9 mouse cellular contexts compared by ENCODE assay signal in the genomic region with DNA sequence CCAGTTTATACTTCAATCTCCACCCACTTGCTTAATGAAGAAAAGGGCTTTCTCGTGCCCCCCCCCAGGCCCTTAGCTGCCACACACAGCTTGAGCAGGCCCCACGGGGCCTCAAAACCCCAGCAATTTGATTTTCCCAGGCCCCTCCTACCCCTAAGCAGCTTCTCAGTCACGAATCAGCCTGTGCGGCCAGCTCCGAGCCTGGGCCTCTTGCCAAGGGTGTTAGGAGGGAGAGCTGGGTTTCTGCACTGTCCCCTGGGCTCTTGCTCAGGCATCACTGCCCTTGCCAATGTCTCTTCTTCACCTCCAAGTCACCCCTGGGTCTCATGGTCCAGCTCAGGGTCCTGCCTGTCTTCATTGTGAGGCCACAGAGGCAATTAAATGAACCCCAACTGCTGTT. TPM values are rescaled to one million over a fixed set of nuclear protein-coding genes. Genes with fewer than 3 reads are reported as not detected.
DNase-seq lines count a peak whose midpoint lies in the region; ATAC-seq and TF ChIP-seq lines count a peak whose summit lies in the region.
"Had no signal": no experiment of that assay in that cellular context is flagged by ENCODE, and none has a peak within 500 bp of the region (broad histone marks: within the 10 kb centered on the region; RNA-seq: fewer than 3 reads in every experiment).

No protein-coding gene starts in this region.

- H3K27me3 ChIP-seq in kidney, embryonic 15.5 days = no peaks in the 10 kb centered on the region
- H3K27me3 ChIP-seq in embryonic facial prominence, embryonic 15.5 days = no peaks in the 10 kb centered on the region
- no peaks in the 10 kb centered on the region for H3K27me3 ChIP-seq in hindbrain, embryonic 16.5 days (replicated peaks; ENCODE audit: control insufficient read depth, insufficient read depth, low read length)
- H3K27me3 ChIP-seq in midbrain, postnatal 0 days (ENCODE audit: insufficient read depth, low read length) = no peaks in the 10 kb centered on the region

- TF ChIP-seq CTCF in midbrain, postnatal 0 days (IDR thresholded peaks at IDR 0.05) = no peak

- H3K4me2 ChIP-seq in kidney, embryonic 15.5 days = no peak overlapping the region
- H3K4me2 ChIP-seq in embryonic facial prominence, embryonic 15.5 days (replicated peaks) = no peak overlapping the region
- H3K4me2 ChIP-seq in hindbrain, embryonic 16.5 days (ENCODE audit: low read length) = no peak overlapping the region
- no peak overlapping the region for H3K4me2 ChIP-seq in midbrain, postnatal 0 days (ENCODE audit: low read depth, low read length, poor library complexity, severe bottlenecking)

- ATAC-seq in kidney, embryonic 15.5 days (replicated peaks; ENCODE audit: low FRiP score) = no peak; the same call in 1 of the 2 replicates
- ATAC-seq in embryonic facial prominence, embryonic 15.5 days (ENCODE audit: insufficient number of reproducible peaks, low FRiP score, low TSS enrichment, low read depth) = peak; percentile 54
- peak; percentile 76 for ATAC-seq in hindbrain, embryonic 16.5 days
- ATAC-seq in midbrain, postnatal 0 days (ENCODE audit: low FRiP score) = no peak; the same call in 1 of the 2 replicates
- no peak for ATAC-seq in megakaryocyte, adult 5-6 weeks (ENCODE audit: poor library complexity, severe bottlenecking)

- H3K27ac ChIP-seq in kidney, embryonic 15.5 days = peak overlapping the region; percentile 0; the same call in 1 of the 2 replicates
- peak overlapping the region; percentile 68 for H3K27ac ChIP-seq in embryonic facial prominence, embryonic 15.5 days (replicated peaks)
- H3K27ac ChIP-seq in hindbrain, embryonic 16.5 days (ENCODE audit: low read depth, low read length) = no peak overlapping the region; the same call in 1 of the 2 replicates
- no peak overlapping the region for H3K27ac ChIP-seq in midbrain, postnatal 0 days (ENCODE audit: low read depth, low read length)

- H3K9ac ChIP-seq in kidney, embryonic 15.5 days = no peak overlapping the region
- H3K9ac ChIP-seq in embryonic facial prominence, embryonic 15.5 days = no peak overlapping the region
- no peak overlapping the region for H3K9ac ChIP-seq in hindbrain, embryonic 16.5 days (ENCODE audit: low read depth, low read length)
- H3K9ac ChIP-seq in midbrain, postnatal 0 days (replicated peaks; ENCODE audit: low read length, poor library complexity, severe bottlenecking) = no peak overlapping the region

- 44% methylated on average over 5 of the region's 5 CpGs for WGBS in kidney, embryonic 15.5 days
- WGBS in embryonic facial prominence, embryonic 15.5 days = 7% methylated on average over 5 of the region's 5 CpGs
- WGBS in hindbrain, embryonic 16.5 days = 27% methylated on average over 5 of the region's 5 CpGs
- WGBS in midbrain, postnatal 0 days = 33% methylated on average over 5 of the region's 5 CpGs

- no peak overlapping the region for H3K4me3 ChIP-seq in kidney, embryonic 15.5 days (replicated peaks)
- no peak overlapping the region for H3K4me3 ChIP-seq in embryonic facial prominence, embryonic 15.5 days (replicated peaks)
- H3K4me3 ChIP-seq in hindbrain, embryonic 16.5 days (ENCODE audit: low read length) = no peak overlapping the region
- H3K4me3 ChIP-seq in midbrain, postnatal 0 days (ENCODE audit: low read depth, low read length) = no peak overlapping the region

- peaks cover 14% of the 10 kb centered on the region for H3K4me1 ChIP-seq in kidney, embryonic 15.5 days
- peaks cover 40% of the 10 kb centered on the region for H3K4me1 ChIP-seq in embryonic facial prominence, embryonic 15.5 days
- H3K4me1 ChIP-seq in hindbrain, embryonic 16.5 days (ENCODE audit: control insufficient read depth, insufficient read depth, low read depth, low read length) = peaks cover 6% of the 10 kb centered on the region; the same call in 1 of the 2 replicates
- H3K4me1 ChIP-seq in midbrain, postnatal 0 days (ENCODE audit: insufficient read depth, low read length) = no peaks in the 10 kb centered on the region

- H3K36me3 ChIP-seq in kidney, embryonic 15.5 days = no peaks in the 10 kb centered on the region
- no peaks in the 10 kb centered on the region for H3K36me3 ChIP-seq in embryonic facial prominence, embryonic 15.5 days
- no peaks in the 10 kb centered on the region for H3K36me3 ChIP-seq in hindbrain, embryonic 16.5 days (ENCODE audit: control insufficient read depth, insufficient read depth, low read length)
- H3K36me3 ChIP-seq in midbrain, postnatal 0 days (ENCODE audit: insufficient read depth, low read length) = no peaks in the 10 kb centered on the region
- H3K36me3 ChIP-seq: G1E had no signal

- no peaks in the 10 kb centered on the region for H3K9me3 ChIP-seq in kidney, embryonic 15.5 days (replicated peaks)
- H3K9me3 ChIP-seq in embryonic facial prominence, embryonic 15.5 days (replicated peaks) = no peaks in the 10 kb centered on the region
- H3K9me3 ChIP-seq in hindbrain, embryonic 16.5 days (ENCODE audit: control insufficient read depth, low read length) = no peaks in the 10 kb centered on the region
- no peaks in the 10 kb centered on the region for H3K9me3 ChIP-seq in midbrain, postnatal 0 days (ENCODE audit: low read length)
- H3K9me3 ChIP-seq: G1E had no signal

- DNase-seq in kidney, adult 18-20 months = no peak
- DNase-seq in adrenal gland, adult 8-10 months = peak; percentile 42
- peak; percentile 68 for DNase-seq in midbrain, postnatal 0 days (ENCODE audit: low spot score)
- no peak for DNase-seq in thymus, postnatal 36 days

RNA-seq across cellular contexts. Expression of a gene that starts 33.1 kb away (rescaled TPM):
- 5.4 and 6.2 TPM in 2 replicates for polyA plus RNA-seq in kidney, embryonic 15.5 days (2015; fragmentation: Nextera tagmentation; extraction: Ambion mirVana)
- 100 to 1,000 TPM; 305 to 438 (median 384) TPM for total RNA-seq in adrenal gland, adult 8-10 months (2022)
- 12.5 and 14.0 TPM in 2 replicates for polyA plus RNA-seq in embryonic facial prominence, embryonic 15.5 days (2015; fragmentation: Nextera tagmentation; extraction: Ambion mirVana)
- 0.70 and 0.85 TPM in 2 replicates for polyA plus RNA-seq in hindbrain, embryonic 16.5 days (2015; fragmentation: Nextera tagmentation; extraction: Ambion mirVana)
- total RNA-seq in midbrain, postnatal 0 days (2014; rRNA removed) = 5.5 and 6.4 TPM in 2 replicates
- polyA plus RNA-seq in midbrain, postnatal 0 days (2015; fragmentation: Nextera tagmentation; extraction: Ambion mirVana) = 0.52 and 0.58 TPM in 2 replicates
- total RNA-seq in megakaryocyte, adult 5-6 weeks (2015) = 126 and 128 TPM in 2 replicates
- 66.3 and 84.1 TPM in 2 replicates for total RNA-seq in megakaryocyte, adult 5-6 weeks (2017)

Comparison
In these comparisons a context has a peak if more than half of its experiments do, and no peak if none do; other contexts are left out.
1. ATAC-seq: peak in embryonic facial prominence, embryonic 15.5 days (single experiment) and hindbrain, embryonic 16.5 days (single experiment); none in kidney, embryonic 15.5 days (single experiment), midbrain, postnatal 0 days (single experiment) and megakaryocyte, adult 5-6 weeks (single experiment).
2. H3K27ac ChIP-seq: peak in kidney, embryonic 15.5 days (single experiment) and embryonic facial prominence, embryonic 15.5 days (single experiment); none in hindbrain, embryonic 16.5 days (single experiment) and midbrain, postnatal 0 days (single experiment).
3. DNase-seq: peak in adrenal gland, adult 8-10 months (single experiment) and midbrain, postnatal 0 days (single experiment); none in kidney, adult 18-20 months (single experiment) and thymus, postnatal 36 days (0 of 2).